Mouse (Mus musculus): ENCODE data around the gene Rin3.

- TF ChIP-seq CTCF (IDR thresholded peaks at IDR 0.05; ENCODE audit: low read depth) (no peak), EP300 (IDR thresholded peaks at IDR 0.05; ENCODE audit: low read depth) (0 out of 2 replicates have a peak, but pooled peaks have one; percentile 39)
These were observed 25.2 kb downstream of the Rin3 start for GRCm38 (mm10) chr12:102308001-102308456.
